Mouse (Mus musculus) CD4-positive helper T cell, adult 2 months (primary cell): ENCODE measurements around the gene Zscan4-ps1.
"Not testable (repeated sequence)": the region's sequence is repeated elsewhere in the genome, so short reads cannot be mapped to it uniquely, and the experiment has no call there.

Source experiments
- DNase-seq: peaks from one replicate; pipeline ENCODE4 v3.0.0-alpha.2; 2012; ENCODE audit warnings: low read depth, missing footprints, low spot score

Zscan4-ps1 gene

DNA sequence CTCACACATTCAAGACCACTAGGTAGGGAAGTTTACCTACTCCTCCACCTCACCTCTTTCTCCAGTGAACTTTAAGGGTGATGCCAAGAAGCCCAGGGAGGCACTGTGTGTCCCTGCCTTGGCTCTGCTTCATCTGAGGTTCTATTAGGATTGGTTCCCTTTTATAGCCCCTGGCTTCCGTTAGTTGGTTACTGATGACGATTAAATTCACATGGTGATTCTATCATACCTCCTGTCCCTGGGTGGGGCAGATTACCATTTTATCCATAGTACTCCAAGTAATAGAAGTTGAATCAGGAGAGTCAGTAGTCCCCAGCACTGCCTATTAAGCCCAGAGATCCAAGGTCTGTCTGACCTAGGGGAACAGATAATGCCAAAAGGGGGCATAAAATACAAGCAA is at the start of gene Zscan4-ps1:
Gene Zscan4-ps1, minus strand, starts transcription at position 101 of the 400 bp plus-strand sequence.
- DNase-seq = not testable (repeated sequence)
